Mouse (Mus musculus) neural tube, embryonic 13.5 days (tissue): ENCODE measurements around the gene Klf6. TPM values are rescaled to one million over a fixed set of nuclear protein-coding genes. Genes with fewer than 3 reads are reported as not detected.

Experiments
- ATAC-seq: fragments of 200-750 bp; cut with Nextera tagmentation; 2 replicates; pipeline ENCODE4 v1.8.0; 2017; ENCODE audit warnings: low read depth, mild to moderate bottlenecking, moderate TSS enrichment, moderate library complexity
- H3K27ac ChIP-seq: fragments of 300-500 bp; sonication (generic); replicated peaks from 2 replicates; pipeline ENCODE4 v1.5.1; 2015; ENCODE audit warnings: moderate library complexity, mild to moderate bottlenecking, inconsistent platforms
- H3K27me3 ChIP-seq: fragments of 300-500 bp; sonication (generic); 2 replicates; pipeline ENCODE4 v1.6.1; 2015; ENCODE audit warnings: mild to moderate bottlenecking, inconsistent platforms
- H3K36me3 ChIP-seq: fragments of 300-500 bp; sonication (generic); 2 replicates; pipeline ENCODE4 v1.6.1; 2015; ENCODE audit warnings: mild to moderate bottlenecking, inconsistent platforms
- H3K4me1 ChIP-seq: fragments of 300-500 bp; sonication (generic); replicated peaks from 2 replicates; pipeline ENCODE4 v1.6.1; 2015; ENCODE audit warnings: inconsistent platforms
- H3K4me2 ChIP-seq: fragments of 300-500 bp; sonication (generic); 2 replicates; pipeline ENCODE4 v1.6.1; 2015; ENCODE audit warnings: inconsistent platforms, mild to moderate bottlenecking, moderate library complexity
- H3K4me3 ChIP-seq: fragments of 300-500 bp; sonication (generic); 2 replicates; pipeline ENCODE4 v1.5.1; 2015; ENCODE audit warnings: mild to moderate bottlenecking, inconsistent platforms
- H3K9ac ChIP-seq: fragments of 300-500 bp; sonication (generic); 2 replicates; pipeline ENCODE4 v1.6.1; 2015; ENCODE audit warnings: moderate library complexity, mild to moderate bottlenecking, inconsistent platforms
- H3K9me3 ChIP-seq: fragments of 300-500 bp; sonication (generic); 2 replicates; pipeline ENCODE4 v1.6.1; 2016; ENCODE audit warnings: inconsistent platforms
- WGBS: fragments of 180-500 bp; shearing (Covaris S2); methylation state at CpG from one replicate; pipeline ENCODE4 v1.1.7; 2015; 5-methylcytosine and 5-hydroxymethylcytosine counted together
- polyA plus RNA-seq: library from polyadenylated mRNA; unstranded; fragments of >200 nt; fragmentation: Nextera tagmentation; extraction: Ambion mirVana; gene quantifications from 2 replicates; pipeline ENCODE4 v1.2.1, GENCODE M21; 2015

Klf6 gene
- polyA plus RNA-seq, 1 experiment from 2014 or later, result 71.2 TPM

- no peak overlapping the region for H3K4me3 ChIP-seq
- no peaks in the 10 kb centered on the region for H3K9me3 ChIP-seq
- H3K4me2 ChIP-seq, result no peak overlapping the region
- no peak for ATAC-seq
- no peak overlapping the region for H3K9ac ChIP-seq
- H3K4me1 ChIP-seq, result no peaks in the 10 kb centered on the region
- no peaks in the 10 kb centered on the region for H3K36me3 ChIP-seq
- no peaks in the 10 kb centered on the region for H3K27me3 ChIP-seq
- H3K27ac ChIP-seq, result no peak overlapping the region
- 88% methylated on average over 1 of the region's 1 CpGs for WGBS
Observed at GRCm38 (mm10) chr13:5888731-5889130, 27.4 kb downstream of the Klf6 start.

- H3K27me3 ChIP-seq, result no peaks in the 10 kb centered on the region
- no peak overlapping the region for H3K9ac ChIP-seq
- no peak overlapping the region for H3K4me2 ChIP-seq
- 75% methylated on average over 3 of the region's 3 CpGs for WGBS
- H3K9me3 ChIP-seq, result no peaks in the 10 kb centered on the region
- ATAC-seq, result no peak
- H3K27ac ChIP-seq, result no peak overlapping the region
- no peaks in the 10 kb centered on the region for H3K4me1 ChIP-seq
- H3K4me3 ChIP-seq, result no peak overlapping the region
- no peaks in the 10 kb centered on the region for H3K36me3 ChIP-seq
Observed at GRCm38 (mm10) chr13:5890035-5890434, 28.8 kb downstream of the Klf6 start.

GRCm38 (mm10) chr13:5892684-5893447 is 31.6 kb downstream of the Klf6 start:
- ATAC-seq, result no peak
- WGBS, result 86% methylated on average over 9 of the region's 9 CpGs
- no peak overlapping the region for H3K9ac ChIP-seq
- H3K27me3 ChIP-seq, result no peaks in the 10 kb centered on the region
- no peaks in the 10 kb centered on the region for H3K4me1 ChIP-seq
- no peak overlapping the region for H3K4me3 ChIP-seq
- no peaks in the 10 kb centered on the region for H3K9me3 ChIP-seq
- H3K4me2 ChIP-seq, result no peak overlapping the region
- H3K36me3 ChIP-seq, result no peaks in the 10 kb centered on the region
- H3K27ac ChIP-seq, result no peak overlapping the region

GRCm38 (mm10) chr13:5894910-5895309 is 33.6 kb downstream of the Klf6 start:
- Histone ChIP-seq H3K9me3 (no peaks in the 10 kb centered on the region), H3K4me1 (no peaks in the 10 kb centered on the region), H3K4me2 (no peak overlapping the region), H3K4me3 (no peak overlapping the region), H3K36me3 (no peaks in the 10 kb centered on the region), H3K27ac (no peak overlapping the region), H3K9ac (no peak overlapping the region), H3K27me3 (no peaks in the 10 kb centered on the region)
- no peak for ATAC-seq
- 78% methylated on average over 3 of the region's 3 CpGs for WGBS

- no peak for ATAC-seq
- 41% methylated on average over 3 of the region's 3 CpGs for WGBS
- Histone ChIP-seq H3K27me3 (no peaks in the 10 kb centered on the region), H3K9me3 (no peaks in the 10 kb centered on the region), H3K9ac (no peak overlapping the region), H3K4me3 (no peak overlapping the region), H3K27ac (no peak overlapping the region), H3K36me3 (no peaks in the 10 kb centered on the region), H3K4me2 (no peak overlapping the region), H3K4me1 (no peaks in the 10 kb centered on the region)
Observed at GRCm38 (mm10) chr13:5895851-5896250, 34.6 kb downstream of the Klf6 start.

GRCm38 (mm10) chr13:5897176-5897959 is 36.1 kb downstream of the Klf6 start:
- no peaks in the 10 kb centered on the region for H3K27me3 ChIP-seq
- H3K4me1 ChIP-seq, result no peaks in the 10 kb centered on the region
- no peak overlapping the region for H3K27ac ChIP-seq
- H3K4me2 ChIP-seq, result no peak overlapping the region
- no peaks in the 10 kb centered on the region for H3K9me3 ChIP-seq
- 67% methylated on average over 14 of the region's 14 CpGs for WGBS
- ATAC-seq, result no peak
- H3K9ac ChIP-seq, result no peak overlapping the region
- no peaks in the 10 kb centered on the region for H3K36me3 ChIP-seq
- no peak overlapping the region for H3K4me3 ChIP-seq

GRCm38 (mm10) chr13:5899021-5899420 is 37.7 kb downstream of the Klf6 start:
- Histone ChIP-seq H3K4me1 (no peaks in the 10 kb centered on the region), H3K27me3 (no peaks in the 10 kb centered on the region), H3K9ac (no peak overlapping the region), H3K4me2 (no peak overlapping the region), H3K9me3 (no peaks in the 10 kb centered on the region), H3K36me3 (no peaks in the 10 kb centered on the region), H3K4me3 (no peak overlapping the region), H3K27ac (no peak overlapping the region)
- 85% methylated on average over 1 of the region's 1 CpGs for WGBS
- ATAC-seq, result no peak

GRCm38 (mm10) chr13:5899641-5900040 is 38.4 kb downstream of the Klf6 start:
- no peak overlapping the region for H3K27ac ChIP-seq
- H3K4me3 ChIP-seq, result no peak overlapping the region
- ATAC-seq, result no peak
- no peaks in the 10 kb centered on the region for H3K27me3 ChIP-seq
- no peak overlapping the region for H3K4me2 ChIP-seq
- H3K9me3 ChIP-seq, result no peaks in the 10 kb centered on the region
- no peak overlapping the region for H3K9ac ChIP-seq
- WGBS, result 35% methylated on average over 3 of the region's 3 CpGs
- no peaks in the 10 kb centered on the region for H3K4me1 ChIP-seq
- no peaks in the 10 kb centered on the region for H3K36me3 ChIP-seq

- no peaks in the 10 kb centered on the region for H3K27me3 ChIP-seq
- no peaks in the 10 kb centered on the region for H3K9me3 ChIP-seq
- H3K36me3 ChIP-seq, result no peaks in the 10 kb centered on the region
- H3K9ac ChIP-seq, result no peak overlapping the region
- no peaks in the 10 kb centered on the region for H3K4me1 ChIP-seq
- H3K4me3 ChIP-seq, result no peak overlapping the region
- 68% methylated on average over 3 of the region's 3 CpGs for WGBS
- no peak overlapping the region for H3K27ac ChIP-seq
- no peak for ATAC-seq
- H3K4me2 ChIP-seq, result no peak overlapping the region
Observed at GRCm38 (mm10) chr13:5913201-5913600, 51.9 kb downstream of the Klf6 start.

GRCm38 (mm10) chr13:5917360-5917759 is 56.1 kb downstream of the Klf6 start:
- Histone ChIP-seq H3K36me3 (no peaks in the 10 kb centered on the region), H3K4me3 (no peak overlapping the region), H3K4me2 (no peak overlapping the region), H3K27ac (no peak overlapping the region), H3K4me1 (no peaks in the 10 kb centered on the region), H3K27me3 (no peaks in the 10 kb centered on the region), H3K9me3 (no peaks in the 10 kb centered on the region), H3K9ac (no peak overlapping the region)
- ATAC-seq, result no peak

GRCm38 (mm10) chr13:5919966-5920365 is 58.7 kb downstream of the Klf6 start:
- ATAC-seq, result no peak
- no peaks in the 10 kb centered on the region for H3K27me3 ChIP-seq
- H3K9ac ChIP-seq, result no peak overlapping the region
- WGBS, result 90% methylated on average over 4 of the region's 4 CpGs
- no peaks in the 10 kb centered on the region for H3K36me3 ChIP-seq
- H3K9me3 ChIP-seq, result no peaks in the 10 kb centered on the region
- no peak overlapping the region for H3K4me3 ChIP-seq
- no peak overlapping the region for H3K27ac ChIP-seq
- H3K4me1 ChIP-seq, result no peaks in the 10 kb centered on the region
- H3K4me2 ChIP-seq, result no peak overlapping the region
